Comparison of ENCODE assay signal across 8 mouse cellular contexts in genomic region chr6:34475974-34476794, GRCm38 (mm10). TPM values are rescaled to one million over a fixed set of nuclear protein-coding genes. Genes with fewer than 3 reads are reported as not detected.
DNase-seq lines count a peak whose midpoint lies in the region; ATAC-seq lines count a peak whose summit lies in the region.

Bpgm (plus strand) TSS chr6:34476207.

- peak; percentile 97 for ATAC-seq in intestine, embryonic 14.5 days (replicated peaks; ENCODE audit: low FRiP score, low TSS enrichment, low read depth)

- H3K27me3 ChIP-seq in intestine, embryonic 14.5 days (replicated peaks; ENCODE audit: control insufficient read depth, insufficient read depth, low read length): no peaks in the 10 kb centered on the region

- H3K4me3 ChIP-seq in intestine, embryonic 14.5 days (ENCODE audit: low read depth, low read length): peak within 1 kb of the TSS; percentile 63

- peak; percentile 98 for DNase-seq in adrenal gland, adult 18-20 months (ENCODE audit: low spot score in 2 of 2)
- DNase-seq in embryo, embryonic 11 days: peak; percentile 97
- DNase-seq in gastrocnemius, postnatal 25 days: peak; percentile 98
- peak; percentile 100 for DNase-seq in intestine, embryonic 14.5 days (ENCODE audit: low spot score)
- peak; percentile 100 for DNase-seq in left cerebral cortex, postnatal 14 days (ENCODE audit: low spot score in 2 of 2)
- peak; percentile 98 for DNase-seq in mesoderm, embryonic 11.5 days (ENCODE audit: low read depth, low spot score)
- DNase-seq in right cerebral cortex, postnatal 36 days (ENCODE audit: low spot score in 2 of 2): peak; percentile 99
- peak; percentile 98 for DNase-seq in yolk sac, embryonic 10.5 days (ENCODE audit: low spot score)

- no peaks in the 10 kb centered on the region for H3K9me3 ChIP-seq in intestine, embryonic 14.5 days (ENCODE audit: control insufficient read depth, low read length)

- no peaks in the 10 kb centered on the region for H3K36me3 ChIP-seq in intestine, embryonic 14.5 days (ENCODE audit: control insufficient read depth, insufficient read depth, low read length)

- H3K9ac ChIP-seq in intestine, embryonic 14.5 days (ENCODE audit: low read length): peak within 1 kb of the TSS; percentile 65

- H3K4me2 ChIP-seq in intestine, embryonic 14.5 days (ENCODE audit: low read length): peak within 1 kb of the TSS; percentile 82

- H3K4me1 ChIP-seq in intestine, embryonic 14.5 days (replicated peaks; ENCODE audit: control insufficient read depth, insufficient read depth, low read length): peaks cover 22% of the 10 kb centered on the region; the same call in 1 of the 2 replicates

- intact Hi-C loops in left cerebral cortex, postnatal 14 days (cut with DNase I): no loop called here

- H3K27ac ChIP-seq in intestine, embryonic 14.5 days (ENCODE audit: low read depth): peak within 1 kb of the TSS; percentile 57; the same call in 1 of the 2 replicates

- WGBS in intestine, embryonic 14.5 days: 1% methylated on average over 35 of the region's 35 CpGs

RNA-seq across cellular contexts. Expression of gene Bpgm, which starts in this region (rescaled TPM):
- 10 to 100 TPM; 26.2 to 39.8 TPM for total RNA-seq in adrenal gland, adult 18-20 months (2021)
- 10 to 100 TPM; 70.9 to 77.3 TPM for total RNA-seq in gastrocnemius, postnatal 25 days (2021)
- 30.4 and 38.1 TPM in 2 replicates for polyA plus RNA-seq in intestine, embryonic 14.5 days (2014; fragmentation: Nextera tagmentation; extraction: Ambion mirVana)
- total RNA-seq in left cerebral cortex, postnatal 14 days (2021): 10 to 100 TPM; 69.4 to 74.8 TPM

Comparison
In these comparisons a context has a peak if more than half of its experiments do, and no peak if none do; other contexts are left out.
1. Peak in every context shown above with its lines: DNase-seq, ATAC-seq, H3K4me3 ChIP-seq and H3K27ac ChIP-seq.